Mouse (Mus musculus): ENCODE data around the gene Yipf4.

DNA sequence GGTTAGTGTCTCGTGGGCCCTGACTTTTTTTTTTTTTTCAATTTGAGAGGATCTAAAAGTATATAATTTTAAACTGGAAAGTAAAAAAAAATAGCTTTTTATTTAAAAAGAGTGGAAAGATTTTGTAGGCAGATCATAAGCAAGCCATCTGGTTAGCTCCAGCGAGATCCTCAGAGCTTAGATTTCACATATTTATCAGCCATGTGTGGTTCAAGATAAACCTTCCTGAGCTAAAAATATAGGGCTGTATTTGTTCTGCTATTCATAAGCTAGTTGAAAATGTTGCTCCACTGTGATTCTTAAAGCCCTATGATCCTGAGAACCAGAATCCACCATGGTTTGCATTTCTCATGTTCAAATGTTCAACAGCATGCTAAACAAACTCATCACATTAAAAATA is 18.6 kb downstream of the Yipf4 start:
- TF ChIP-seq EP300 (IDR thresholded peaks at IDR 0.05; ENCODE audit: insufficient read depth, low read depth, low read length): no peak
- TF ChIP-seq CTCF (IDR thresholded peaks at IDR 0.05): no peak
- TF ChIP-seq POLR2A (IDR thresholded peaks at IDR 0.05; ENCODE audit: insufficient read depth, low read depth, low read length): no peak

Data from heart, adult 2 months (tissue).